Mouse (Mus musculus) embryonic stem cell, embryonic (primary cell): Measurements from ENCODE around the gene St8sia1.

Source experiments
- CTCF ChIA-PET, 4 experiments: fragments of 300-600 bp in 2 of 4; fragments of 350-600 bp in 2 of 4; sonication (Branson Sonifier 250); formaldehyde crosslinking; loops; one replicate each; lab custom pipeline; 2022; ENCODE audit warnings: inconsistent platforms in 2 of 4; lab: Charles Lee
- POLR2A ChIA-PET, 4 experiments: fragments of 300-600 bp in 2 of 4; fragments of 350-600 bp in 2 of 4; sonication (Branson Sonifier 250); formaldehyde crosslinking; loops; one replicate each; lab custom pipeline; 2022; ENCODE audit warnings: antibody characterized with exemption in 4 of 4, inconsistent platforms in 1 of 4; lab: Charles Lee

Gene St8sia1

GRCm38 (mm10) chr6:142964076-142964530 is at the start of gene St8sia1:
TSS of gene St8sia1 (minus strand) at chr6:142964452.
- ChIA-PET CTCF (interaction anchor here in 3 of 4 experiments (0.6 to 1.5 kb wide), 11 partner anchors 10 to 245 kb away, joined by 3 to 9 read pairs (median 5); partner anchors contain the start of gene C2cd5 (in 1 of the 3)), POLR2A (interaction anchor here in 1 of 4 experiments (0.6 to 3.9 kb wide), 4 partner anchors 12 to 456 kb away, joined by 3 to 32 read pairs (median 4); partner anchors contain the start of gene Ldhb)

- CTCF ChIA-PET = interaction anchor here in 2 of 4 experiments (1.4 kb wide), 2 partner anchors 8 kb away, joined by 3 to 4 read pairs; no protein-coding TSS in a partner anchor
- POLR2A ChIA-PET = interaction anchor here (0.6 to 1.3 kb wide), 6 partner anchors 8 to 234 kb away, joined by 3 to 4 read pairs (median 3); no protein-coding TSS in a partner anchor
Measured at GRCm38 (mm10) chr6:143012513-143013215, 48.4 kb upstream of the St8sia1 start.

GRCm38 (mm10) chr6:143008865-143009264 is 44.6 kb upstream of the St8sia1 start:
- ChIA-PET CTCF (interaction anchor here (0.6 to 2.5 kb wide), 5 partner anchors 11 to 230 kb away, joined by 3 to 12 read pairs (median 4); no protein-coding TSS in a partner anchor), POLR2A (interaction anchor here in 3 of 4 experiments (0.9 to 1.5 kb wide), 9 partner anchors 9 to 169 kb away, joined by 3 to 8 read pairs (median 3); no protein-coding TSS in a partner anchor)

- ChIA-PET POLR2A (interaction anchor here in 3 of 4 experiments (0.6 to 2.3 kb wide), 8 partner anchors 11 to 660 kb away, joined by 3 to 10 read pairs (median 4); partner anchors contain the start of gene Pyroxd1 (in 1 of the 3)), CTCF (interaction anchor here in 2 of 4 experiments (0.6 to 1.2 kb wide), 3 partner anchors 15 to 226 kb away, joined by 3 to 4 read pairs (median 3); no protein-coding TSS in a partner anchor)
Measured at GRCm38 (mm10) chr6:143005209-143005608, 41.0 kb upstream of the St8sia1 start.

GRCm38 (mm10) chr6:143004801-143005200 is 40.5 kb upstream of the St8sia1 start:
- POLR2A ChIA-PET = interaction anchor here in 3 of 4 experiments (0.6 to 2.3 kb wide), 11 partner anchors 11 to 659 kb away, joined by 3 to 10 read pairs (median 5); partner anchors contain the start of gene Pyroxd1 (in 1 of the 3)

GRCm38 (mm10) chr6:142998221-142998999 is 34.2 kb upstream of the St8sia1 start:
- CTCF ChIA-PET = no interaction called here
- POLR2A ChIA-PET = interaction anchor here in 1 of 4 experiments (1.3 kb wide), 1 partner anchor 11 kb away, joined by 3 read pairs; no protein-coding TSS in a partner anchor

More at GRCm38 (mm10) chr6:143004801-143005200, 40.5 kb upstream of the St8sia1 start:
- CTCF ChIA-PET = interaction anchor here in 3 of 4 experiments (0.6 to 1.2 kb wide), 5 partner anchors 14 to 225 kb away, joined by 3 to 4 read pairs (median 3); no protein-coding TSS in a partner anchor

- ChIA-PET CTCF (no interaction called here), POLR2A (no interaction called here)
Measured at GRCm38 (mm10) chr6:142996887-142997286, 32.6 kb upstream of the St8sia1 start.

- ChIA-PET POLR2A (interaction anchor here in 2 of 4 experiments (0.6 to 1.3 kb wide), 2 partner anchors 9 to 611 kb away, joined by 3 to 4 read pairs; no protein-coding TSS in a partner anchor), CTCF (interaction anchor here in 1 of 4 experiments (0.7 kb wide), 1 partner anchor 487 kb away, joined by 4 read pairs; no protein-coding TSS in a partner anchor)
Measured at GRCm38 (mm10) chr6:142995567-142995966, 31.3 kb upstream of the St8sia1 start.

GRCm38 (mm10) chr6:142994821-142995220 is 30.6 kb upstream of the St8sia1 start:
- ChIA-PET CTCF (no interaction called here), POLR2A (interaction anchor here in 1 of 4 experiments (1.3 kb wide), 1 partner anchor 8 kb away, joined by 4 read pairs; no protein-coding TSS in a partner anchor)

- ChIA-PET CTCF (interaction anchor here in 2 of 4 experiments (0.6 to 1.1 kb wide), 3 partner anchors 26 to 225 kb away, joined by 3 to 6 read pairs (median 5); no protein-coding TSS in a partner anchor), POLR2A (interaction anchor here in 2 of 4 experiments (0.8 to 1.2 kb wide), 4 partner anchors 10 to 27 kb away, joined by 3 to 5 read pairs (median 4); no protein-coding TSS in a partner anchor)
Measured at GRCm38 (mm10) chr6:142993705-142994698, 29.8 kb upstream of the St8sia1 start.

- POLR2A ChIA-PET = interaction anchor here in 1 of 4 experiments (0.7 to 1.2 kb wide), 3 partner anchors 8 to 185 kb away, joined by 3 read pairs; no protein-coding TSS in a partner anchor
- CTCF ChIA-PET = interaction anchor here in 2 of 4 experiments (0.6 to 1.1 kb wide), 2 partner anchors 43 to 226 kb away, joined by 3 to 5 read pairs; no protein-coding TSS in a partner anchor
Measured at GRCm38 (mm10) chr6:142992971-142993370, 28.7 kb upstream of the St8sia1 start.

GRCm38 (mm10) chr6:142992099-142992498 is 27.8 kb upstream of the St8sia1 start:
- POLR2A ChIA-PET = interaction anchor here in 2 of 4 experiments (0.7 to 1.0 kb wide), 3 partner anchors 9 to 186 kb away, joined by 3 read pairs; no protein-coding TSS in a partner anchor
- CTCF ChIA-PET = interaction anchor here in 2 of 4 experiments (0.6 to 1.4 kb wide), 4 partner anchors 17 to 227 kb away, joined by 3 to 4 read pairs (median 3); no protein-coding TSS in a partner anchor

- ChIA-PET POLR2A (interaction anchor here in 1 of 4 experiments (0.5 to 0.8 kb wide), 2 partner anchors 74 to 156 kb away, joined by 3 to 4 read pairs; no protein-coding TSS in a partner anchor), CTCF (interaction anchor here in 3 of 4 experiments (0.6 to 1.4 kb wide), 7 partner anchors 18 to 711 kb away, joined by 3 to 4 read pairs (median 3); no protein-coding TSS in a partner anchor)
Measured at GRCm38 (mm10) chr6:142991391-142992059, 27.3 kb upstream of the St8sia1 start.

GRCm38 (mm10) chr6:142990516-142990915 is 26.3 kb upstream of the St8sia1 start:
- ChIA-PET CTCF (interaction anchor here in 2 of 4 experiments (0.6 to 1.0 kb wide), 2 partner anchors 30 to 45 kb away, joined by 3 read pairs; no protein-coding TSS in a partner anchor), POLR2A (no interaction called here)

- POLR2A ChIA-PET = interaction anchor here in 1 of 4 experiments (0.7 to 4.4 kb wide), 3 partner anchors 15 to 28 kb away, joined by 3 to 18 read pairs (median 10); partner anchors contain the start of gene St8sia1
- CTCF ChIA-PET = interaction anchor here in 2 of 4 experiments (1.1 to 2.3 kb wide), 2 partner anchors 19 to 185 kb away, joined by 4 to 7 read pairs; no protein-coding TSS in a partner anchor
Measured at GRCm38 (mm10) chr6:142989495-142989894, 25.2 kb upstream of the St8sia1 start.
